ENCODE assay signal across 11 mouse cellular contexts in genomic region chr7:36157270-36157945, GRCm38 (mm10).
DNase-seq lines count a peak whose midpoint lies in the region; ATAC-seq and TF ChIP-seq lines count a peak whose summit lies in the region.
"Had no signal": no experiment of that assay in that cellular context is flagged by ENCODE, and none has a peak within 500 bp of the region (broad histone marks: within the 10 kb centered on the region; RNA-seq: fewer than 3 reads in every experiment).

No protein-coding gene starts in this region.

- 56% methylated on average over 22 of the region's 22 CpGs for WGBS in intestine, postnatal 0 days
- WGBS in intestine, embryonic 16.5 days: 51% methylated on average over 22 of the region's 22 CpGs
- 50% methylated on average over 22 of the region's 22 CpGs for WGBS in hindbrain, embryonic 12.5 days
- WGBS in kidney, embryonic 15.5 days: 20% methylated on average over 22 of the region's 22 CpGs
- WGBS in neural tube, embryonic 15.5 days: 28% methylated on average over 22 of the region's 22 CpGs

- no peak overlapping the region for H3K27ac ChIP-seq in intestine, postnatal 0 days (ENCODE audit: low read depth, low read length)
- H3K27ac ChIP-seq in intestine, embryonic 16.5 days (ENCODE audit: low read length): no peak overlapping the region
- H3K27ac ChIP-seq in hindbrain, embryonic 12.5 days: peak overlapping the region; percentile 64
- H3K27ac ChIP-seq in kidney, embryonic 15.5 days: peak overlapping the region; percentile 55
- H3K27ac ChIP-seq in neural tube, embryonic 15.5 days (replicated peaks): peak overlapping the region; percentile 58
- H3K27ac ChIP-seq: limb, embryonic 15.5 days; lung, embryonic 15.5 days; midbrain, embryonic 12.5 days had no signal

- H3K27me3 ChIP-seq in intestine, postnatal 0 days (replicated peaks; ENCODE audit: control insufficient read depth, insufficient read depth, low read length): no peaks in the 10 kb centered on the region
- no peaks in the 10 kb centered on the region for H3K27me3 ChIP-seq in intestine, embryonic 16.5 days (replicated peaks; ENCODE audit: control insufficient read depth, insufficient read depth, low read length)
- H3K27me3 ChIP-seq in hindbrain, embryonic 12.5 days: no peaks in the 10 kb centered on the region
- no peaks in the 10 kb centered on the region for H3K27me3 ChIP-seq in kidney, embryonic 15.5 days
- H3K27me3 ChIP-seq in neural tube, embryonic 15.5 days (replicated peaks): no peaks in the 10 kb centered on the region
- H3K27me3 ChIP-seq: limb, embryonic 15.5 days; lung, embryonic 15.5 days; midbrain, embryonic 12.5 days had no signal

- no peak for DNase-seq in layer of hippocampus, adult 11-12 months (ENCODE audit: low spot score)
- DNase-seq in thymus, postnatal 36 days: no peak
- DNase-seq: thymus, postnatal 14 days had no signal

- H3K9me3 ChIP-seq in intestine, postnatal 0 days (ENCODE audit: control insufficient read depth): no peaks in the 10 kb centered on the region
- H3K9me3 ChIP-seq in intestine, embryonic 16.5 days (ENCODE audit: control insufficient read depth, low read length): no peaks in the 10 kb centered on the region
- no peaks in the 10 kb centered on the region for H3K9me3 ChIP-seq in hindbrain, embryonic 12.5 days (replicated peaks)
- H3K9me3 ChIP-seq in kidney, embryonic 15.5 days (replicated peaks): no peaks in the 10 kb centered on the region
- no peaks in the 10 kb centered on the region for H3K9me3 ChIP-seq in neural tube, embryonic 15.5 days (replicated peaks)
- H3K9me3 ChIP-seq: limb, embryonic 15.5 days; lung, embryonic 15.5 days; midbrain, embryonic 12.5 days had no signal

- H3K4me3 ChIP-seq in intestine, postnatal 0 days (ENCODE audit: low read depth, low read length): no peak overlapping the region
- no peak overlapping the region for H3K4me3 ChIP-seq in intestine, embryonic 16.5 days (ENCODE audit: low read length)
- no peak overlapping the region for H3K4me3 ChIP-seq in hindbrain, embryonic 12.5 days
- no peak overlapping the region for H3K4me3 ChIP-seq in kidney, embryonic 15.5 days (replicated peaks)
- no peak overlapping the region for H3K4me3 ChIP-seq in neural tube, embryonic 15.5 days (replicated peaks)
- H3K4me3 ChIP-seq: limb, embryonic 15.5 days; lung, embryonic 15.5 days; midbrain, embryonic 12.5 days had no signal

- no peak overlapping the region for H3K9ac ChIP-seq in intestine, postnatal 0 days (ENCODE audit: low read depth, low read length)
- no peak overlapping the region for H3K9ac ChIP-seq in intestine, embryonic 16.5 days (ENCODE audit: low read depth, low read length)
- H3K9ac ChIP-seq in hindbrain, embryonic 12.5 days: no peak overlapping the region
- H3K9ac ChIP-seq in kidney, embryonic 15.5 days: no peak overlapping the region
- peak overlapping the region; percentile 14; the same call in 1 of the 2 replicates for H3K9ac ChIP-seq in neural tube, embryonic 15.5 days (replicated peaks)
- H3K9ac ChIP-seq: limb, embryonic 15.5 days; lung, embryonic 15.5 days; midbrain, embryonic 12.5 days had no signal

- no peak overlapping the region for H3K4me2 ChIP-seq in intestine, postnatal 0 days (replicated peaks; ENCODE audit: low read depth)
- no peak overlapping the region for H3K4me2 ChIP-seq in intestine, embryonic 16.5 days (ENCODE audit: low read depth, low read length)
- 0 out of 2 replicates have a peak overlapping the region, but pooled peaks have one; percentile 11 for H3K4me2 ChIP-seq in hindbrain, embryonic 12.5 days (replicated peaks)
- H3K4me2 ChIP-seq in kidney, embryonic 15.5 days: peak overlapping the region; percentile 42
- no peak overlapping the region for H3K4me2 ChIP-seq in neural tube, embryonic 15.5 days
- H3K4me2 ChIP-seq: limb, embryonic 15.5 days; lung, embryonic 15.5 days; midbrain, embryonic 12.5 days had no signal

- H3K36me3 ChIP-seq in intestine, postnatal 0 days (ENCODE audit: control insufficient read depth, insufficient read depth): no peaks in the 10 kb centered on the region
- no peaks in the 10 kb centered on the region for H3K36me3 ChIP-seq in intestine, embryonic 16.5 days (ENCODE audit: control insufficient read depth, insufficient read depth, low read length)
- H3K36me3 ChIP-seq in hindbrain, embryonic 12.5 days: no peaks in the 10 kb centered on the region
- H3K36me3 ChIP-seq in kidney, embryonic 15.5 days: no peaks in the 10 kb centered on the region
- no peaks in the 10 kb centered on the region for H3K36me3 ChIP-seq in neural tube, embryonic 15.5 days
- H3K36me3 ChIP-seq: limb, embryonic 15.5 days; lung, embryonic 15.5 days; midbrain, embryonic 12.5 days had no signal

- no peaks in the 10 kb centered on the region for H3K4me1 ChIP-seq in intestine, postnatal 0 days (replicated peaks; ENCODE audit: control insufficient read depth, insufficient read depth, low read length)
- 0 out of 2 replicates have a peak, but pooled peaks cover 3% of the 10 kb centered on the region for H3K4me1 ChIP-seq in intestine, embryonic 16.5 days (ENCODE audit: control insufficient read depth, insufficient read depth, low read length)
- peaks cover 7% of the 10 kb centered on the region; the same call in 1 of the 2 replicates for H3K4me1 ChIP-seq in hindbrain, embryonic 12.5 days
- H3K4me1 ChIP-seq in kidney, embryonic 15.5 days: peaks cover 30% of the 10 kb centered on the region
- H3K4me1 ChIP-seq in neural tube, embryonic 15.5 days: peaks cover 22% of the 10 kb centered on the region

- TF ChIP-seq CTCF in intestine, postnatal 0 days (IDR thresholded peaks at IDR 0.05; ENCODE audit: low read depth): peak; percentile 23

- ATAC-seq in intestine, postnatal 0 days: no peak
- ATAC-seq in intestine, embryonic 16.5 days: no peak
- ATAC-seq in hindbrain, embryonic 12.5 days (ENCODE audit: low FRiP score): peak; percentile 38; the same call in 1 of the 2 replicates
- ATAC-seq in kidney, embryonic 15.5 days (replicated peaks; ENCODE audit: low FRiP score): peak; percentile 71
- ATAC-seq in neural tube, embryonic 15.5 days (ENCODE audit: low FRiP score): peak; percentile 29; the same call in 1 of the 2 replicates

Comparison
In these comparisons a context has a peak if more than half of its experiments do, and no peak if none do; other contexts are left out.
1. ATAC-seq: peak in hindbrain, embryonic 12.5 days (single experiment), kidney, embryonic 15.5 days (single experiment) and neural tube, embryonic 15.5 days (single experiment); none in intestine, postnatal 0 days (single experiment) and intestine, embryonic 16.5 days (single experiment).
2. H3K27ac ChIP-seq: peak in hindbrain, embryonic 12.5 days (single experiment), kidney, embryonic 15.5 days (single experiment) and neural tube, embryonic 15.5 days (single experiment); none in intestine, postnatal 0 days (single experiment) and intestine, embryonic 16.5 days (single experiment).
3. H3K4me2 ChIP-seq: peak in hindbrain, embryonic 12.5 days (single experiment) and kidney, embryonic 15.5 days (single experiment); none in intestine, postnatal 0 days (single experiment), intestine, embryonic 16.5 days (single experiment) and neural tube, embryonic 15.5 days (single experiment).